Mouse (Mus musculus): ENCODE results near the gene Fgb.

The Fgb gene

GRCm38 (mm10) chr3:83027546-83028251, 22.0 kb downstream of the Fgb start:
- no peak for DNase-seq (ENCODE audit: low spot score in 2 of 2)

GRCm38 (mm10) chr3:83025475-83026301, 24.0 kb downstream of the Fgb start, which contains the start of gene Fga:
TSS of gene Fga (plus strand) at chr3:83026076.
- DNase-seq (ENCODE audit: low spot score in 2 of 2): no peak

GRCm38 (mm10) chr3:83025036-83025435, 24.6 kb downstream of the Fgb start:
- DNase-seq (ENCODE audit: low spot score in 2 of 2): no peak

- DNase-seq (ENCODE audit: low spot score in 2 of 2): no peak
Measured at GRCm38 (mm10) chr3:83021176-83021575, 28.5 kb downstream of the Fgb start.

- DNase-seq (ENCODE audit: low spot score in 2 of 2): no peak
Measured at GRCm38 (mm10) chr3:83020387-83020786, 29.3 kb downstream of the Fgb start.

GRCm38 (mm10) chr3:83016236-83016635, 33.4 kb downstream of the Fgb start:
- DNase-seq (ENCODE audit: low spot score in 2 of 2): no peak

GRCm38 (mm10) chr3:83013951-83014350, 35.7 kb downstream of the Fgb start:
- no peak for DNase-seq (ENCODE audit: low spot score in 2 of 2)

GRCm38 (mm10) chr3:83012636-83013035, 37.0 kb downstream of the Fgb start:
- DNase-seq (ENCODE audit: low spot score in 2 of 2): no peak

GRCm38 (mm10) chr3:83011565-83011964, 38.1 kb downstream of the Fgb start:
- no peak for DNase-seq (ENCODE audit: low spot score in 2 of 2)

- no peak for DNase-seq (ENCODE audit: low spot score in 2 of 2)
Measured at GRCm38 (mm10) chr3:83011136-83011535, 38.5 kb downstream of the Fgb start.

- DNase-seq (ENCODE audit: low spot score in 2 of 2): no peak
Measured at GRCm38 (mm10) chr3:83010291-83010690, 39.4 kb downstream of the Fgb start.

- DNase-seq (ENCODE audit: low spot score in 2 of 2): no peak
Measured at GRCm38 (mm10) chr3:83007557-83007956, 42.1 kb downstream of the Fgb start, which contains the start of gene Fgg. TSS of gene Fgg (plus strand) at chr3:83007724.

GRCm38 (mm10) chr3:83004801-83005200, 44.9 kb downstream of the Fgb start:
- DNase-seq (ENCODE audit: low spot score in 2 of 2): no peak

- DNase-seq (ENCODE audit: low spot score in 2 of 2): no peak
Measured at GRCm38 (mm10) chr3:83003068-83003467, 46.6 kb downstream of the Fgb start.

- DNase-seq (ENCODE audit: low spot score in 2 of 2): peak; percentile 30 to 31
Measured at GRCm38 (mm10) chr3:83002191-83002590, 47.5 kb downstream of the Fgb start.

GRCm38 (mm10) chr3:82999995-83000394, 49.7 kb downstream of the Fgb start:
- DNase-seq (ENCODE audit: low spot score in 2 of 2): no peak

- DNase-seq (ENCODE audit: low spot score in 2 of 2): peak; percentile 25 to 73
Measured at GRCm38 (mm10) chr3:82998772-82999463, 50.7 kb downstream of the Fgb start.

GRCm38 (mm10) chr3:82996656-82997055, 53.0 kb downstream of the Fgb start:
- DNase-seq (ENCODE audit: low spot score in 2 of 2): no peak

- no peak for DNase-seq (ENCODE audit: low spot score in 2 of 2)
Measured at GRCm38 (mm10) chr3:82995368-82995767, 54.3 kb downstream of the Fgb start.

- no peak for DNase-seq (ENCODE audit: low spot score in 2 of 2)
Measured at GRCm38 (mm10) chr3:82992956-82993355, 56.7 kb downstream of the Fgb start.

GRCm38 (mm10) chr3:82991963-82992362, 57.7 kb downstream of the Fgb start:
- no peak for DNase-seq (ENCODE audit: low spot score in 2 of 2)

Data from frontal cortex, postnatal 36 days (tissue).